Mouse (Mus musculus) liver, embryonic 14.5 days (tissue): ENCODE results near the gene Sbf1. TPM values are rescaled to one million over a fixed set of nuclear protein-coding genes. Genes with fewer than 3 reads are reported as not detected.

Source experiments
- ATAC-seq: fragments of 200-750 bp; cut with Nextera tagmentation; 2 replicates; pipeline ENCODE4 v1.8.0; 2017; ENCODE audit warnings: moderate number of reproducible peaks, mild to moderate bottlenecking, moderate library complexity; ENCODE audit not compliant: insufficient read depth
- DNase-seq, 3 experiments: peaks; one replicate each; pipeline ENCODE4 v3.0.0-alpha.2; 2012 to 2013; ENCODE audit warnings: low read depth in 3 of 3, low spot score in 3 of 3
- H3K27ac ChIP-seq: fragments of 300-500 bp; sonication (generic); 2 replicates; pipeline ENCODE4 v1.5.1; 2014; ENCODE audit warnings: moderate library complexity, mild to moderate bottlenecking, control low read depth, inconsistent platforms
- H3K27me3 ChIP-seq: fragments of 300-500 bp; sonication (generic); 2 replicates; pipeline ENCODE4 v1.6.1; 2014; ENCODE audit warnings: mild to moderate bottlenecking, low read length, moderate library complexity; ENCODE audit not compliant: control insufficient read depth, insufficient read depth
- H3K36me3 ChIP-seq: fragments of 300-500 bp; sonication (generic); replicated peaks from 2 replicates; pipeline ENCODE4 v1.6.1; 2014; ENCODE audit warnings: low read depth; ENCODE audit not compliant: control insufficient read depth, insufficient read depth
- H3K4me1 ChIP-seq, 2 experiments: fragments of 200-500 bp in 1 of 2; fragments of 300-500 bp in 1 of 2; sonication (generic) in 1 of 2; replicated peaks; 2 replicates each; pipeline ENCODE4 v1.6.1; 2012 to 2014; ENCODE audit warnings: antibody characterized with exemption in 1 of 2, inconsistent platforms in 1 of 2, low read length in 1 of 2; ENCODE audit not compliant: control insufficient read depth in 2 of 2, insufficient read depth in 2 of 2
- H3K4me2 ChIP-seq: fragments of 300-500 bp; sonication (generic); 2 replicates; pipeline ENCODE4 v1.6.1; 2014; ENCODE audit warnings: low read depth, mild to moderate bottlenecking, control low read depth, moderate library complexity
- H3K4me3 ChIP-seq, 2 experiments: fragments of 200-500 bp in 1 of 2; fragments of 300-500 bp in 1 of 2; sonication (generic) in 1 of 2; 2 replicates each; pipeline ENCODE4 v1.5.1; 2012 to 2014; ENCODE audit warnings: low read depth in 2 of 2, low read length in 2 of 2, mild to moderate bottlenecking in 2 of 2, control low read depth in 1 of 2, inconsistent platforms in 1 of 2, moderate library complexity in 1 of 2; ENCODE audit not compliant: insufficient read depth in 1 of 2
- H3K9ac ChIP-seq: fragments of 300-500 bp; sonication (generic); replicated peaks from 2 replicates; pipeline ENCODE4 v1.6.1; 2014; ENCODE audit warnings: mild to moderate bottlenecking, control low read depth, moderate library complexity
- H3K9me3 ChIP-seq: fragments of 300-500 bp; sonication (generic); 2 replicates; pipeline ENCODE4 v1.6.1; 2016; ENCODE audit warnings: low read length, mixed read lengths; ENCODE audit not compliant: control insufficient read depth
- CTCF ChIP-seq: IDR thresholded peaks from 2 replicates; pipeline ENCODE4 v1.5.1; 2016; ENCODE audit warnings: antibody characterized with exemption, low read depth, control low read depth
- EP300 ChIP-seq: IDR thresholded peaks from 2 replicates; pipeline ENCODE4 v1.6.1; 2016; ENCODE audit warnings: antibody characterized with exemption, low read depth
- WGBS: fragments of 180-500 bp; shearing (Covaris S2); extraction: QIAGEN DNeasy Blood & Tissue Kit; methylation state at CpG from one replicate; pipeline ENCODE4 v1.1.7; 2014; ENCODE audit not compliant: insufficient replicate concordance; 5-methylcytosine and 5-hydroxymethylcytosine counted together
- polyA plus RNA-seq, 2 experiments: library from polyadenylated mRNA; depleted of rRNA in 1 of 2; stranded (reverse) in 1 of 2; unstranded in 1 of 2; fragments of >200 nt; fragmentation: Nextera tagmentation in 1 of 2; extraction: Ambion mirVana in 1 of 2; gene quantifications; 2 replicates each; pipeline versions ENCODE4 v1.2.1 to v1.2.3; 2012 to 2014

Sbf1 gene
- polyA plus RNA-seq, 2 experiments: 17.8 to 29.3 TPM

DNA sequence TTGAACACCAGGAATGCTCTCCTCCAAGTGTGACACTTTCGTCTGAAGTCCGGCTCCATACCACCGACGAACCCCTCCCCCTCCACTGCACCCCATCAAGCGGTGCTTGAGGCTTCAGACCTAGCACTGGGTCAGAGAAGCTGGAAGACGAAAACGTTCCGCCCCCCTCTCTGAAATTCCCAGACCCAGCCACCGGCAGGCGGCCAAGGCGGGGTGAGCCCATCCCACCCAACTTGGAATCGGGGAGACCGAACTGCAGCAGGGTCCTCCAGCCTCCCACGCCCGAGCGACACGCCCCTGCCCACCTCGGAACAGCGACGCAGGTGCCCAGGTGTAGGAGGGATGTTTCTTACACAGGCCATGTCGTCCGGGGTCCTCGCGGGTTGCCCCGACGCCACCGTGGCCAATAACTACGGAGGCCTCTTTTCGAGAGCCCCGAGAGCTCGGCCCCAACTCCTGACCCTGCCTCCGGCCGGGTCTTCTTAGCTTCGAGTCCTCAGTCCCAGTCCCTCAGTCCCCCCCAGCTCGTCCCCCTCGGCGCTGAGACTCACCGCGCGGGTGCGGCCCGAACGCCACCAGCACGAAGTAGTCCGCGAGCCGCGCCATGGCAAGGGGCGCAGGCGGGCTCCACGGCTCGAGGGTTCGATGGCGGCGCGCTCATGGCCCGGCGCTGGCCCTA is 461 bp downstream of the Sbf1 start:
- peak overlapping the region; percentile 85 to 86 for H3K4me3 ChIP-seq
- peak overlapping the region; percentile 91 for H3K9ac ChIP-seq
- H3K27me3 ChIP-seq: no peaks in the 10 kb centered on the region
- peak; percentile 55 for ATAC-seq
- WGBS: under 1% methylated on average over 58 of the region's 58 CpGs
- H3K36me3 ChIP-seq: no peaks in the 10 kb centered on the region
- no peaks in the 10 kb centered on the region for H3K9me3 ChIP-seq
- H3K4me2 ChIP-seq: peak overlapping the region; percentile 86
- no peak for DNase-seq
- H3K4me1 ChIP-seq: peaks cover 13 to 24% of the 10 kb centered on the region in 2 experiments; a peak in 3 of 4 replicates
- H3K27ac ChIP-seq: no peak overlapping the region; the same call in 1 of the 2 replicates
- TF ChIP-seq EP300: no peak
- peak; percentile 48; the same call in 1 of the 2 replicates for TF ChIP-seq CTCF

DNA sequence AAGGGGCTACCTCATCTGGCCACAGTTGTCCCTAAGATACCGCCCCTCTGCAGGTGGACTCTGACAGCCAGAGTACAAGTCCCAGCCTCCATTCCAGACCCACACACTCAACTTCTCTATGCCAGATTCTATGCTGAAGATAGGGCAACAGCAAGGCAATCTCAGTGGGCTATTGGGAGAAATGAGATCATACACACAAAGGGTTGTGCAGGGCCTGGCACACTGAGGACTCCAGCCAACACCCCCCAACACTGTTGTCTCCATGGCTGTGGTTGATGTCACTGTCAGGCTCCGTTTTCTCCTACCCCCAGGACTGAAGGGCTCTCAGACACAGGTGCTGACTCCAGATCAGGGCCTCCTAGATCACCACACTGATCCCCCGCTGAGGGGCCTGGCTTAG is 1.0 kb downstream of the Sbf1 start:
- DNase-seq (no peak), ATAC-seq (no peak)
- no peaks in the 10 kb centered on the region for H3K36me3 ChIP-seq
- no peak overlapping the region for H3K27ac ChIP-seq
- TF ChIP-seq EP300 (no peak), CTCF (no peak)
- H3K4me1 ChIP-seq: peaks cover 13 to 26% of the 10 kb centered on the region in 2 experiments; a peak in 3 of 4 replicates
- peak overlapping the region; percentile 86 for H3K4me2 ChIP-seq
- H3K9ac ChIP-seq: peak overlapping the region; percentile 91
- WGBS: 28% methylated on average over 3 of the region's 3 CpGs
- no peaks in the 10 kb centered on the region for H3K9me3 ChIP-seq
- H3K27me3 ChIP-seq: no peaks in the 10 kb centered on the region
- H3K4me3 ChIP-seq: peak overlapping the region; percentile 85 to 86

DNA sequence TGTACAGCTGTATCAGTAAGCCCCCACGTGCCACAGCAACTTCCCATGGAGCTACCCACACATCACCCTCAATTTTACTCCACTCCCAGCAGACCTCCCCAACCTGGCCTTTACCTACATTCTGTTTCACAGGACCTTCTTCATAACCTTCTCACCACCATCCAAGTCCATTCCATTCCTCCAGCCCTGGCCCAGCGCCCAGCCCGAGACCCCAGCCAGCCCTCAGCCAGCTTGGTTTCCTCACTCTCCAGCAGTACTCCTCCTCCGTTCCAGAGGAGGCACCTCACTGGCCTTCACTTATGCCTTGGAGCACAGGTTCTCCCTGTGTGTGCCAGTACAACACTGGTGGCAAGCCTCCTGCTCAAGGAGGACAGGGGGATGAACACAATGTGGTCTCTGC is 1.8 kb downstream of the Sbf1 start:
- TF ChIP-seq CTCF (no peak), EP300 (no peak)
- no peak for DNase-seq
- no peak overlapping the region for H3K4me3 ChIP-seq

DNA sequence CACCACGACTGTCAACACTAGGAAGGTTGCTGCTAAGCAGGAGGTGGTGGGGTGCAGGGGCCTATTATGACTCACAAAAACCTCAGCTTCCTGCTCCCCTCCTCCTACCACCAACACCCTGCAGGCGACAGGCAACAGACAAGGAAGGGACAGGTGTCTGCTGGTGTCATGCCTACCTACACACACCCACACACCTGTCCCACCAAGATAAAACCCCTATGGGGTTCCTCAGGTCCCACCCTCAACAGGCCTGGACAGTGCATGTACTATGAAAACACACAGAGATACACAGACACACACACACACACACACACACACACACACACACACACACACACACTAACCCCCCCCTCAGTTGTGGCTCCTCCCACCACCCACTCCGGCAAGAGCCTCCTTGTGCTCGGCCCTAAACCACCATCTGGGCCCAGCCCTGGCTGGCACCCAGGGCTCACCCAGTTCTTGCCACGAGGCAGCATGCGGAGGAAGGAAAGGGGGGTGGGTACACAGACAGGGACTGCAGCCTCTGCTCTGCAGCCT is 5.1 kb downstream of the Sbf1 start:
- Histone ChIP-seq H3K27ac (no peak overlapping the region), H3K4me3 (no peak overlapping the region), H3K9me3 (no peaks in the 10 kb centered on the region), H3K9ac (peak overlapping the region; percentile 13; the same call in 1 of the 2 replicates), H3K4me1 (peaks cover 8 to 26% of the 10 kb centered on the region in 2 experiments; a peak in 3 of 4 replicates), H3K27me3 (no peaks in the 10 kb centered on the region), H3K4me2 (peak overlapping the region; percentile 6; the same call in 1 of the 2 replicates), H3K36me3 (peaks cover 6% of the 10 kb centered on the region)
- DNase-seq (no peak), ATAC-seq (peak; percentile 9; the same call in 1 of the 2 replicates)
- TF ChIP-seq CTCF (no peak), EP300 (no peak)
- 13% methylated on average over 6 of the region's 6 CpGs for WGBS

More for the DNA sequence above, 1.8 kb downstream of the Sbf1 start:
- Histone ChIP-seq H3K36me3 (no peaks in the 10 kb centered on the region), H3K9me3 (no peaks in the 10 kb centered on the region), H3K9ac (no peak overlapping the region), H3K27me3 (no peaks in the 10 kb centered on the region), H3K4me1 (peaks cover 13 to 26% of the 10 kb centered on the region in 2 experiments; a peak in 3 of 4 replicates), H3K27ac (no peak overlapping the region), H3K4me2 (peak overlapping the region; percentile 86; the same call in 1 of the 2 replicates)
- 73% methylated on average over 4 of the region's 4 CpGs for WGBS
- ATAC-seq: no peak
